Mouse (Mus musculus) CH12.LX (cell line): Measurements from ENCODE around the gene Krtap3-1. TPM values are rescaled to one million over a fixed set of nuclear protein-coding genes. Genes with fewer than 3 reads are reported as not detected.

ENCODE experiments used
- DNase-seq: peaks from one replicate; pipeline ENCODE4 v3.0.0-alpha.2; 2013; ENCODE audit errors: extremely low read depth
- H3K27ac ChIP-seq: 2 replicates; pipeline ENCODE4 v1.5.1; 2012; ENCODE audit warnings: low read depth, mild to moderate bottlenecking, control low read depth, moderate library complexity; ENCODE audit not compliant: insufficient read depth
- H3K27me3 ChIP-seq: replicated peaks from 2 replicates; pipeline ENCODE3; 2012; ENCODE audit warnings: inconsistent platforms
- H3K36me3 ChIP-seq, 2 experiments: replicated peaks in 1 of 2; 2 replicates each; pipeline versions ENCODE3 to v1.6.1; 2012; ENCODE audit warnings: inconsistent platforms in 1 of 2, low read length in 1 of 2, mild to moderate bottlenecking in 1 of 2, mixed read lengths in 1 of 2, moderate library complexity in 1 of 2; ENCODE audit not compliant: control insufficient read depth in 1 of 2, insufficient read depth in 1 of 2
- H3K4me1 ChIP-seq, 2 experiments: 2 replicates each; pipeline ENCODE4 v1.6.1; 2012; ENCODE audit warnings: inconsistent platforms in 1 of 2, moderate library complexity in 1 of 2; ENCODE audit not compliant: insufficient read depth in 2 of 2, control insufficient read depth in 1 of 2
- H3K4me2 ChIP-seq: 2 replicates; pipeline ENCODE4 v1.6.1; 2012; ENCODE audit warnings: low read depth, mild to moderate bottlenecking, control low read depth; ENCODE audit not compliant: poor library complexity, insufficient read depth, severe bottlenecking
- H3K4me3 ChIP-seq, 3 experiments: fragments of 150-350 bp in 1 of 3; sonication (generic) in 1 of 3; replicated peaks in 1 of 3; 2 replicates each; pipeline versions ENCODE3 to v1.5.1; 2011 to 2012; ENCODE audit warnings: low read depth in 2 of 3, low read length in 2 of 3, mild to moderate bottlenecking in 2 of 3, moderate library complexity in 2 of 3, control low read depth in 1 of 3, improper control_type of control experiment in 1 of 3, inconsistent platforms in 1 of 3, mixed read lengths in 1 of 3; ENCODE audit not compliant: poor library complexity in 1 of 3
- H3K79me2 ChIP-seq: replicated peaks from 2 replicates; pipeline ENCODE4 v1.6.1; 2012; ENCODE audit warnings: mild to moderate bottlenecking, moderate library complexity; ENCODE audit not compliant: control insufficient read depth, poor library complexity, insufficient read depth, severe bottlenecking; ENCODE audit errors: extremely low read depth
- H3K9ac ChIP-seq: 2 replicates; pipeline ENCODE4 v1.6.1; 2012; ENCODE audit warnings: low read depth, mild to moderate bottlenecking, control low read depth, moderate library complexity; ENCODE audit not compliant: insufficient read depth
- H3K9me3 ChIP-seq: replicated peaks from 2 replicates; pipeline ENCODE3; 2012; ENCODE audit warnings: low read length, inconsistent platforms, mixed read lengths
- CHD1 ChIP-seq: IDR thresholded peaks from 2 replicates; pipeline ENCODE4 v1.6.1; 2012; ENCODE audit warnings: low read depth, low read length, improper control_type of control experiment, inconsistent platforms
- CTCF ChIP-seq, 2 experiments: IDR thresholded peaks in 1 of 2; conservative IDR thresholded peaks in 1 of 2; 2 replicates each; pipeline ENCODE4 v1.5.1; 2011 to 2012; ENCODE audit warnings: low read depth in 2 of 2, low read length in 2 of 2, improper control_type of control experiment in 1 of 2, inconsistent platforms in 1 of 2, mild to moderate bottlenecking in 1 of 2, moderate library complexity in 1 of 2
- ELF1 ChIP-seq: IDR thresholded peaks from 2 replicates; pipeline ENCODE4 v1.6.1; 2014; ENCODE audit warnings: low read depth, mild to moderate bottlenecking, inconsistent platforms, low read length, improper control_type of control experiment
- HCFC1 ChIP-seq: IDR thresholded peaks from 2 replicates; pipeline ENCODE4 v1.6.1; 2012; ENCODE audit warnings: low read depth, mild to moderate bottlenecking, inconsistent platforms, low read length, improper control_type of control experiment
- JUN ChIP-seq: IDR thresholded peaks from 2 replicates; pipeline ENCODE4 v1.6.1; 2011; ENCODE audit warnings: low read depth, mild to moderate bottlenecking, low read length, improper control_type of control experiment, moderate library complexity; ENCODE audit not compliant: insufficient read depth
- JUND ChIP-seq: conservative IDR thresholded peaks from 2 replicates; pipeline ENCODE4 v1.6.1; 2011; ENCODE audit warnings: low read depth, low read length, improper control_type of control experiment
- KAT2A ChIP-seq: IDR thresholded peaks from 2 replicates; pipeline ENCODE4 v1.6.1; 2012; ENCODE audit warnings: low read length, improper control_type of control experiment, inconsistent platforms; ENCODE audit not compliant: insufficient replicate concordance
- MAX ChIP-seq: IDR thresholded peaks from 2 replicates; pipeline ENCODE4 v1.6.1; 2011; ENCODE audit warnings: low read length, improper control_type of control experiment
- MAZ ChIP-seq: IDR thresholded peaks from 2 replicates; pipeline ENCODE4 v1.6.1; 2012; ENCODE audit warnings: low read depth, mild to moderate bottlenecking, inconsistent platforms, low read length, improper control_type of control experiment, moderate library complexity
- MEF2A ChIP-seq: IDR thresholded peaks from 2 replicates; pipeline ENCODE4 v1.6.1; 2014; ENCODE audit warnings: low read depth, mild to moderate bottlenecking, inconsistent platforms, low read length, improper control_type of control experiment, borderline replicate concordance
- MXI1 ChIP-seq: IDR thresholded peaks from 2 replicates; pipeline ENCODE4 v1.6.1; 2011; ENCODE audit warnings: mild to moderate bottlenecking, low read depth, low read length, improper control_type of control experiment
- MYC ChIP-seq: IDR thresholded peaks from 2 replicates; pipeline ENCODE4 v1.6.1; 2011; ENCODE audit warnings: low read depth, mild to moderate bottlenecking, improper control_type of control experiment, low read length
- NELFE ChIP-seq: IDR thresholded peaks from 2 replicates; pipeline ENCODE4 v1.6.1; 2011; ENCODE audit warnings: low read depth, low read length, improper control_type of control experiment
- NRF1 ChIP-seq: IDR thresholded peaks from 2 replicates; pipeline ENCODE4 v1.6.1; 2014; ENCODE audit warnings: low read depth, mild to moderate bottlenecking, inconsistent platforms, low read length, improper control_type of control experiment, moderate library complexity
- POLR2A ChIP-seq: IDR thresholded peaks from 2 replicates; pipeline ENCODE4 v1.6.1; 2011; ENCODE audit warnings: low read depth, mild to moderate bottlenecking, improper control_type of control experiment, low read length
- POLR2AphosphoS2 ChIP-seq: IDR thresholded peaks from 2 replicates; pipeline ENCODE4 v1.6.1; 2011; ENCODE audit warnings: low read depth, low read length, improper control_type of control experiment
- RAD21 ChIP-seq: IDR thresholded peaks from 2 replicates; pipeline ENCODE4 v1.6.1; 2011; ENCODE audit warnings: low read depth, mild to moderate bottlenecking, low read length, improper control_type of control experiment, moderate library complexity
- RCOR1 ChIP-seq: conservative IDR thresholded peaks from 2 replicates; pipeline ENCODE4 v1.6.1; 2012; ENCODE audit warnings: low read depth, mild to moderate bottlenecking, inconsistent platforms, low read length, improper control_type of control experiment
- SIN3A ChIP-seq: IDR thresholded peaks from 2 replicates; pipeline ENCODE4 v1.6.1; 2012; ENCODE audit warnings: low read length, improper control_type of control experiment, inconsistent platforms
- SMC3 ChIP-seq: IDR thresholded peaks from 2 replicates; pipeline ENCODE4 v1.6.1; 2011; ENCODE audit warnings: low read depth, low read length, improper control_type of control experiment
- TBP ChIP-seq: conservative IDR thresholded peaks from 2 replicates; pipeline ENCODE4 v1.6.1; 2011; ENCODE audit warnings: low read depth, low read length, improper control_type of control experiment
- TCF12 ChIP-seq: IDR thresholded peaks from 2 replicates; pipeline ENCODE4 v1.6.1; 2014; ENCODE audit warnings: low read depth, mild to moderate bottlenecking, inconsistent platforms, low read length, improper control_type of control experiment
- UBTF ChIP-seq: IDR thresholded peaks from 2 replicates; pipeline ENCODE4 v1.6.1; 2012; ENCODE audit warnings: low read depth, mild to moderate bottlenecking, inconsistent platforms, low read length, improper control_type of control experiment, moderate library complexity
- ZC3H11A ChIP-seq: IDR thresholded peaks from 2 replicates; pipeline ENCODE4 v1.6.1; 2012; ENCODE audit warnings: low read depth, mild to moderate bottlenecking, inconsistent platforms, low read length, improper control_type of control experiment
- ZKSCAN1 ChIP-seq: IDR thresholded peaks from 2 replicates; pipeline ENCODE4 v1.6.1; 2012; ENCODE audit warnings: low read depth, inconsistent platforms, low read length, improper control_type of control experiment, borderline replicate concordance
- ZNF384 ChIP-seq: IDR thresholded peaks from 2 replicates; pipeline ENCODE4 v1.6.1; 2012; ENCODE audit warnings: low read depth, low read length, improper control_type of control experiment, inconsistent platforms
- dilution Hi-C: fragments of 300-500 bp; cut with MboI; formaldehyde crosslinking; loops from 2 replicates; pipeline ENCODE4 v1.14.3; 2020; ENCODE audit warnings: low sequenced_read_pairs; ENCODE audit not compliant: extremely low pct_unique_long_range_greater_than_20kb, extremely low pct_ligation_motif_present
- in situ Hi-C: fragments of 300-500 bp; cut with MboI; formaldehyde crosslinking; loops from 3 replicates; pipeline ENCODE4 v1.14.3; 2019; ENCODE audit warnings: low sequenced_read_pairs, low pct_ligation_motif_present, low pct_unique_long_range_greater_than_20kb, mixed read lengths
- polyA plus RNA-seq: library from polyadenylated mRNA; unstranded; fragments of >175 nt; gene quantifications from 2 replicates; pipeline ENCODE4 v1.2.1, GENCODE M21; 2012; ENCODE audit warnings: low read depth; ENCODE audit not compliant: insufficient read length
- total RNA-seq, 2 experiments: library from RNA; depleted of rRNA; stranded (reverse); fragments of 300-350 nt in 1 of 2; fragments of >200 nt in 1 of 2; gene quantifications; 2 replicates each; pipeline ENCODE4 v1.2.3; 2012 to 2014

The Krtap3-1 gene
- total and polyA plus RNA-seq, 3 experiments: not detected

DNA sequence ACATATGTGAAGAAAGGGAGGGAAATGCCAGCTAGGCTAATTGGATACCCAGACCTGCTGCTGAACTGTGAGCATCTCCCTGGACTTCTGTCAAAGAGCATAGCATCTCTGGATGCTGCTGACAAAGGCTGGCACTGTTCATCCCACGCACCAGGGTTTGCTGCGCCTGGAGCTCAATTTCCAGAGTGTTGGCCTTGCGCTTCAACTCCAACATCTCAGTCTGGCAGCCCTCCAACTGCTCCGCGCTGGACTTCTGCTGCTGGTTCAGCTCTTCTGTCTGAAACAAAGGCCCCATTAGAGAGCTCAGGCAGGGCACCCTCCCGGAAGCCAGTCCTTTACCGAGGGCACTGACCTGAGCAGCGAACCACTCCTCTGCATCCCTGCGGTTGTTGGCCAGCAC lies 26.7 kb downstream of the Krtap3-1 start:
- dilution Hi-C loops: no loop called here
- H3K9me3 ChIP-seq: no peaks in the 10 kb centered on the region
- H3K79me2 ChIP-seq: no peaks in the 10 kb centered on the region
- H3K36me3 ChIP-seq: no peaks in the 10 kb centered on the region
- in situ Hi-C loops: no loop called here
- H3K27ac ChIP-seq: no peak overlapping the region
- H3K27me3 ChIP-seq: peaks cover 65% of the 10 kb centered on the region
- TF ChIP-seq JUN: no peak
- no peak for TF ChIP-seq SIN3A
- TF ChIP-seq CHD1: no peak
- TF ChIP-seq HCFC1: no peak
- TF ChIP-seq RAD21: no peak
- no peak for TF ChIP-seq ZNF384
- no peak for TF ChIP-seq TBP
- TF ChIP-seq RCOR1: no peak
- no peak for TF ChIP-seq UBTF
- no peak for TF ChIP-seq KAT2A
- TF ChIP-seq MXI1: no peak
- TF ChIP-seq MAX: no peak
- no peak for TF ChIP-seq ZC3H11A
- no peak for TF ChIP-seq NELFE
- no peak for TF ChIP-seq NRF1
- TF ChIP-seq SMC3: no peak
- TF ChIP-seq POLR2A: no peak
- TF ChIP-seq TCF12: no peak
- TF ChIP-seq POLR2AphosphoS2: no peak
- TF ChIP-seq ELF1: no peak
- H3K4me2 ChIP-seq: no peak overlapping the region
- no peak for DNase-seq
- no peak overlapping the region for H3K4me3 ChIP-seq
- H3K4me1 ChIP-seq: 0 out of 4 replicates have a peak, but pooled peaks cover 0 to 3% of the 10 kb centered on the region in 2 experiments
- no peak overlapping the region for H3K9ac ChIP-seq

DNA sequence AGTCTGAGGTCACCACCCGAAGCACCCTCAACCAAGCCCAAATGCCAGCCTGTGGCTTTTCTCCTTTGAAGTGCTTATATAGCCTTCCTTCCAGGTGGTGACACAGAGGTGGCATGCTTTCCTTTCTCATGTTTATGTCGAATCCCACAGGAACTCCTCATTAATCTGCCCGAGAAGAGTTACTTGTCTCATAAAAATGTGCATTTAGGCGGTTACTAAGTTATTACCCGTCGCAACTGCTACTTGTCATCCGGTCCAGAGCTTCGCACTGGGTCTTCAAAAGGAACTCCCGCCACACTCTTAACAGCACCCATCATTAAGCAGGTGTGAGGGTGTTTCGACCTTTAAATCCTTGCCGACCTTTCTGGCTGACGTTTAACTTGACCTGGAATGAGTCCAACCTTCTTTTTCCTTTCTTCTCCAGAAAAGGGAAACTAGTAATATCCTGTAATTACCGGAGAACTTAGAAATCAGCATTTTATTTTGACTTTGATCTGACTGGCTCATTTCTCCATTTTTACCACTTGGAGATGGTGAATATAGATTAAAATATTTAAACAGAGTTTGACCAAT lies 45.1 kb downstream of the Krtap3-1 start, which contains the start of gene Krt39:
Gene Krt39, minus strand, starts transcription at position 51 of the 573 bp plus-strand sequence.
- Histone ChIP-seq H3K4me3 (no peak within 1 kb of the TSS), H3K9me3 (no peaks in the 10 kb centered on the region), H3K36me3 (no peaks in the 10 kb centered on the region), H3K4me2 (no peak within 1 kb of the TSS)
- in situ Hi-C loops: no loop called here
- TF ChIP-seq JUN: no peak
- no peak for TF ChIP-seq ZC3H11A
- TF ChIP-seq ZKSCAN1: no peak
- TF ChIP-seq TCF12: no peak
- no peak for TF ChIP-seq MAZ
- TF ChIP-seq TBP: no peak
- TF ChIP-seq CTCF (conservative IDR thresholded peaks at IDR 0.05 in 1 of 2, IDR thresholded peaks at IDR 0.05 in 1 of 2; ENCODE audit: low read depth in 2 of 2, low read length in 2 of 2): no peak
- no peak for TF ChIP-seq MEF2A
- no peak for TF ChIP-seq JUND
- TF ChIP-seq RCOR1: no peak
- no peak for TF ChIP-seq MYC
- TF ChIP-seq POLR2A: no peak
- no peak for TF ChIP-seq KAT2A
- TF ChIP-seq, all 38 proteins: peak for 0
- dilution Hi-C loops: no loop called here
- Histone ChIP-seq H3K4me1 (no peaks in the 10 kb centered on the region), H3K9ac (no peak within 1 kb of the TSS), H3K79me2 (no peaks in the 10 kb centered on the region), H3K27ac (no peak within 1 kb of the TSS), H3K27me3 (peaks cover 83% of the 10 kb centered on the region)
- no peak for DNase-seq
